Comparison of ENCODE assay signal across 8 mouse cellular contexts in the genomic region with DNA sequence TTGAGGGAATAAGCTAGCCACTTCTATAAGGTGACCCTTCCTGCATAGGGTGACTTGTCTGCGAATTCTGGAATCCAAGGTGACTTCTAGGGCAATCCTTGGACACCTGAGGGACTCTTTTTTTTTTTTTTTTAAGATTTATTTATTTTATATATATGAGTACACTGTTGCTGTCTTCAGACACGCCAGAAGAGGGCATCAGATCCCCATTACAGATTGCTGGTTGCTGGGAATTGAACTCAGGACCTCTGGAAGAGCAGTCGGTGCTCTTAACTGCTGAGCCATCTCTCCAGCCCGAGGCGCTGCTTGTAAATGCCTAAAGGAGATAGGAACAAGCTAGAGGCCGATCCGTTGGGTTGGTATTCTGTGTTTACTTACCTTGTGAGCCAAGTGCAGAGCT. TPM values are rescaled to one million over a fixed set of nuclear protein-coding genes. Genes with fewer than 3 reads are reported as not detected.
DNase-seq lines count a peak whose midpoint lies in the region; ATAC-seq and TF ChIP-seq lines count a peak whose summit lies in the region.
"Not testable (repeated sequence)": the region's sequence is repeated elsewhere in the genome, so short reads cannot be mapped to it uniquely, and the experiment has no call there.
"Had no signal": no experiment of that assay in that cellular context is flagged by ENCODE, and none has a peak within 500 bp of the region (broad histone marks: within the 10 kb centered on the region; RNA-seq: fewer than 3 reads in every experiment).

No protein-coding gene starts in this region.

- POLR2A ChIA-PET in Patski (lab: Charles Lee): not testable (repeated sequence)

- ATAC-seq in Patski; intestine, postnatal 0 days; liver, postnatal 0 days: not testable (repeated sequence)
- peak; percentile 44; the same call in 1 of the 2 replicates for ATAC-seq in megakaryocyte-erythroid progenitor cell, adult 5-6 weeks (replicated peaks; ENCODE audit: low FRiP score, low TSS enrichment, poor library complexity, severe bottlenecking)

- H3K4me3 ChIP-seq in ES-E14 (ENCODE audit: insufficient read depth in 1 of 2, low read depth in 1 of 2, low read length in 2 of 2, poor library complexity in 1 of 2, severe bottlenecking in 1 of 2); intestine, postnatal 0 days (ENCODE audit: low read depth, low read length); left cerebral cortex, adult 2 months; liver, postnatal 0 days (ENCODE audit: low read depth, low read length): not testable (repeated sequence)

- TF ChIP-seq EP300 in liver, postnatal 0 days (IDR thresholded peaks at IDR 0.05; ENCODE audit: low read depth): not testable (repeated sequence)

- peak; percentile 11 for DNase-seq in A20 (ENCODE audit: low read depth, low spot score)
- not testable (repeated sequence) for DNase-seq in ES-E14 (ENCODE audit: low read depth, low spot score); Patski (ENCODE audit: low read depth, low spot score); left cerebral cortex, adult 2 months (ENCODE audit: extremely low spot score in 1 of 2, low spot score in 2 of 2); liver, postnatal 0 days

- CTCF ChIA-PET in Patski (lab: Charles Lee): interaction anchor here (0.8 to 1.4 kb wide), 7 partner anchors 9 to 240 kb away, joined by 3 to 5 read pairs (median 4); no protein-coding TSS in a partner anchor

- 75% methylated on average over 7 of the region's 7 CpGs for WGBS in intestine, postnatal 0 days
- WGBS in liver, postnatal 0 days (ENCODE audit: insufficient replicate concordance): 53% methylated on average over 7 of the region's 7 CpGs

- TF ChIP-seq CTCF in Patski (IDR thresholded peaks at IDR 0.05): peak; percentile 30
- TF ChIP-seq CTCF in intestine, postnatal 0 days (IDR thresholded peaks at IDR 0.05; ENCODE audit: low read depth): 0 out of 2 replicates have a peak, but pooled peaks have one; percentile 13
- peak; percentile 13 for TF ChIP-seq CTCF in left cerebral cortex, adult 2 months (IDR thresholded peaks at IDR 0.05)
- TF ChIP-seq CTCF in liver, postnatal 0 days (IDR thresholded peaks at IDR 0.05; ENCODE audit: low read depth): peak; percentile 19; the same call in 1 of the 2 replicates

- H3K27ac ChIP-seq in ES-E14 (ENCODE audit: insufficient read depth, low read depth, low read length, poor library complexity, severe bottlenecking); intestine, postnatal 0 days (ENCODE audit: low read depth, low read length); left cerebral cortex, adult 2 months; liver, postnatal 0 days (ENCODE audit: low read depth): not testable (repeated sequence)

- H3K4me2 ChIP-seq in intestine, postnatal 0 days (replicated peaks; ENCODE audit: low read depth); liver, postnatal 0 days (ENCODE audit: low read depth, low read length): not testable (repeated sequence)

- H3K27me3 ChIP-seq in Patski; intestine, postnatal 0 days (replicated peaks; ENCODE audit: control insufficient read depth, insufficient read depth, low read length); liver, postnatal 0 days (ENCODE audit: insufficient read depth, low read length): not testable (repeated sequence)

- H3K4me1 ChIP-seq in ES-E14 (ENCODE audit: control insufficient read depth in 2 of 2, insufficient read depth in 2 of 2, low read length in 2 of 2, poor library complexity in 1 of 2); intestine, postnatal 0 days (replicated peaks; ENCODE audit: control insufficient read depth, insufficient read depth, low read length); liver, postnatal 0 days (ENCODE audit: insufficient read depth): not testable (repeated sequence)

- in situ Hi-C loops in ES-E14 (cut with MboI; ENCODE audit: low sequenced_read_pairs in 2 of 2, unreplicated experiment in 2 of 2); Patski (cut with MboI; ENCODE audit: low pct_unique_long_range_greater_than_20kb): not testable (repeated sequence)

- intact Hi-C loops in left cerebral cortex, adult 2 months (cut with DNase I): not testable (repeated sequence)

- H3K9ac ChIP-seq in ES-E14 (ENCODE audit: insufficient read depth, low read depth, low read length, poor library complexity, severe bottlenecking); intestine, postnatal 0 days (ENCODE audit: low read depth, low read length); liver, postnatal 0 days (replicated peaks): not testable (repeated sequence)

- H3K36me3 ChIP-seq in ES-E14 (ENCODE audit: control insufficient read depth, insufficient read depth, low read length, poor library complexity, severe bottlenecking); intestine, postnatal 0 days (ENCODE audit: control insufficient read depth, insufficient read depth); liver, postnatal 0 days (replicated peaks; ENCODE audit: insufficient read depth, low read length): not testable (repeated sequence)

- H3K9me3 ChIP-seq in ES-E14 (ENCODE audit: control insufficient read depth, insufficient read depth, low read depth, low read length); intestine, postnatal 0 days (ENCODE audit: control insufficient read depth); liver, postnatal 0 days (ENCODE audit: low read length): not testable (repeated sequence)

TF ChIP-seq in ES-E14, 5 proteins besides CTCF, POLR2A, EP300 and RAD21:
- 0 out of 2 replicates have a peak, but pooled peaks have one; percentile 24 for TF ChIP-seq ZNF384 (IDR thresholded peaks at IDR 0.05; ENCODE audit: low read depth, low read length)

RNA-seq across cellular contexts. Expression of a gene that starts 26.1 kb away (rescaled TPM):
- 1.7 and 1.8 TPM in 2 replicates for total RNA-seq in ES-E14 (2012; rRNA removed)
- polyA plus RNA-seq in Patski (2021): 6.1 TPM
- 0.69 and 0.98 TPM in 2 replicates for polyA plus RNA-seq in intestine, postnatal 0 days (2015; fragmentation: Nextera tagmentation; extraction: Ambion mirVana)
- 1 to 10 TPM; 1.3 to 1.9 TPM for total RNA-seq in left cerebral cortex, adult 2 months (2021)
- polyA plus RNA-seq in liver, postnatal 0 days (2015; fragmentation: Nextera tagmentation; extraction: Ambion mirVana): 0.34 and 0.39 TPM in 2 replicates
- not detected in 2 replicates for total RNA-seq in megakaryocyte-erythroid progenitor cell, adult 5-6 weeks (2014; fragmentation: Nextera tagmentation)
- total RNA-seq in megakaryocyte-erythroid progenitor cell, adult 5-6 weeks (2017): not detected in 2 replicates
- polyA plus RNA-seq: erythroblast, embryonic 14.5 days had no signal

RNA-seq across cellular contexts. Expression of a gene that starts 34.9 kb away (rescaled TPM):
- total RNA-seq in ES-E14 (2012; rRNA removed): 1.7 and 3.2 TPM in 2 replicates
- 7.5 TPM for polyA plus RNA-seq in Patski (2021)
- polyA plus RNA-seq in intestine, postnatal 0 days (2015; fragmentation: Nextera tagmentation; extraction: Ambion mirVana): 2.9 and 3.1 TPM in 2 replicates
- 100 to 1,000 TPM; 128 to 135 TPM for total RNA-seq in left cerebral cortex, adult 2 months (2021)
- 0.18 and 0.21 TPM in 2 replicates for polyA plus RNA-seq in liver, postnatal 0 days (2015; fragmentation: Nextera tagmentation; extraction: Ambion mirVana)
- total RNA-seq in megakaryocyte-erythroid progenitor cell, adult 5-6 weeks (2014; fragmentation: Nextera tagmentation): 0.37 and 2.0 TPM in 2 replicates
- 1.6 and 2.9 TPM in 2 replicates for total RNA-seq in megakaryocyte-erythroid progenitor cell, adult 5-6 weeks (2017)

Comparison
In these comparisons a context has a peak if more than half of its experiments do, and no peak if none do; other contexts are left out.
1. RNA of a gene that starts 34.9 kb away (total RNA-seq): 128 to 135 TPM in left cerebral cortex, adult 2 months; 0.37 to 2.9 TPM in megakaryocyte-erythroid progenitor cell, adult 5-6 weeks and 1.7 to 3.2 TPM in ES-E14; every median in the first group is over 10 times any median in the second.
2. Peak in every context shown above with its lines, with median percentiles within 50 percentile points of each other: CTCF ChIP-seq.